Mouse (Mus musculus) E14TG2a.4 (cell line): ENCODE data around the gene Ceacam9.
"Not testable (repeated sequence)": the region's sequence is repeated elsewhere in the genome, so short reads cannot be mapped to it uniquely, and the experiment has no call there.

Experiments used
- CTCF ChIP-seq: conservative IDR thresholded peaks from 2 replicates; pipeline ENCODE4 v1.5.1; 2014; ENCODE audit warnings: low read length
- NANOG ChIP-seq: IDR thresholded peaks from 2 replicates; pipeline ENCODE4 v1.6.1; 2014; ENCODE audit warnings: borderline replicate concordance, low read length, mixed read lengths
- POU5F1 ChIP-seq: IDR thresholded peaks from 2 replicates; pipeline ENCODE4 v1.6.1; 2014; ENCODE audit warnings: low read length, borderline replicate concordance

- TF ChIP-seq CTCF, NANOG, POU5F1: not testable (repeated sequence)
Measured at GRCm38 (mm10) chr7:16729563-16729962, 7.8 kb downstream of the Ceacam9 start.
